Mouse (Mus musculus) kidney, postnatal 0 days (tissue): ENCODE data around the gene Slc44a2. TPM values are rescaled to one million over a fixed set of nuclear protein-coding genes. Genes with fewer than 3 reads are reported as not detected.
A peak's percentile ranks its signal among the peaks of the same experiment; 100 is the strongest.
"Not testable (repeated sequence)": the region's sequence is repeated elsewhere in the genome, so short reads cannot be mapped to it uniquely, and the experiment has no call there.

Source experiments
- ATAC-seq: fragments of 200-750 bp; cut with Nextera tagmentation; replicated peaks from 2 replicates; pipeline ENCODE4 v1.8.0; 2017; ENCODE audit warnings: low read depth, moderate number of reproducible peaks, moderate TSS enrichment, moderate library complexity; ENCODE audit not compliant: low FRiP score
- DNase-seq: peaks from one replicate; pipeline ENCODE4 v3.0.0-alpha.2; 2016; ENCODE audit warnings: low spot score
- H3K27ac ChIP-seq: fragments of 300-500 bp; sonication (generic); 2 replicates; pipeline ENCODE4 v1.5.1; 2014; ENCODE audit warnings: mild to moderate bottlenecking
- H3K27me3 ChIP-seq: fragments of 300-500 bp; sonication (generic); 2 replicates; pipeline ENCODE4 v1.6.1; 2014; ENCODE audit warnings: low read length, mixed read lengths; ENCODE audit not compliant: insufficient read depth
- H3K36me3 ChIP-seq: fragments of 300-500 bp; sonication (generic); 2 replicates; pipeline ENCODE4 v1.6.1; 2014; ENCODE audit warnings: low read length, mixed read lengths; ENCODE audit not compliant: insufficient read depth
- H3K4me1 ChIP-seq: fragments of 300-500 bp; sonication (generic); replicated peaks from 2 replicates; pipeline ENCODE4 v1.6.1; 2014; ENCODE audit warnings: antibody characterized with exemption, low read length, mixed read lengths; ENCODE audit not compliant: insufficient read depth
- H3K4me2 ChIP-seq: fragments of 300-500 bp; sonication (generic); 2 replicates; pipeline ENCODE4 v1.6.1; 2014; ENCODE audit warnings: mild to moderate bottlenecking, low read length, moderate library complexity, mixed read lengths
- H3K4me3 ChIP-seq: fragments of 300-500 bp; sonication (generic); replicated peaks from 2 replicates; pipeline ENCODE4 v1.5.1; 2014; ENCODE audit warnings: low read depth, low read length
- H3K9ac ChIP-seq: fragments of 300-500 bp; sonication (generic); 2 replicates; pipeline ENCODE4 v1.6.1; 2014; ENCODE audit warnings: low read depth, low read length
- H3K9me3 ChIP-seq: fragments of 300-500 bp; sonication (generic); replicated peaks from 2 replicates; pipeline ENCODE4 v1.6.1; 2016; ENCODE audit warnings: low read length, inconsistent platforms, mixed read lengths
- CTCF ChIP-seq: IDR thresholded peaks from 2 replicates; pipeline ENCODE4 v1.5.1; 2016; ENCODE audit warnings: antibody characterized with exemption, low read depth, mild to moderate bottlenecking, moderate library complexity
- WGBS: fragments of 180-500 bp; shearing (Covaris S2); extraction: QIAGEN DNeasy Blood & Tissue Kit; methylation state at CpG from one replicate; pipeline ENCODE4 v1.1.7; 2014; 5-methylcytosine and 5-hydroxymethylcytosine counted together
- polyA plus RNA-seq: library from polyadenylated mRNA; unstranded; fragments of >200 nt; fragmentation: Nextera tagmentation; extraction: Ambion mirVana; gene quantifications from 2 replicates; pipeline ENCODE4 v1.2.1, GENCODE M21; 2015

The Slc44a2 gene
- polyA plus RNA-seq, 1 experiment from 2014 or later: 76.5 TPM

- peak; percentile 37; the same call in 1 of the 2 replicates for TF ChIP-seq CTCF
- peak within 1 kb of the TSS; percentile 94 for H3K27ac ChIP-seq
- no peaks in the 10 kb centered on the region for H3K36me3 ChIP-seq
- peak within 1 kb of the TSS; percentile 79 for H3K4me2 ChIP-seq
- ATAC-seq (peak; percentile 65), DNase-seq (peak; percentile 100)
- no peaks in the 10 kb centered on the region for H3K27me3 ChIP-seq
- H3K9me3 ChIP-seq: no peaks in the 10 kb centered on the region
- peak within 1 kb of the TSS; percentile 76 for H3K9ac ChIP-seq
- peaks cover 22% of the 10 kb centered on the region for H3K4me1 ChIP-seq
- peak within 1 kb of the TSS; percentile 86 for H3K4me3 ChIP-seq
- under 1% methylated on average over 59 of the region's 59 CpGs for WGBS
Measured at GRCm38 (mm10) chr9:21287571-21288402, 32.7 kb upstream of the Slc44a2 start, which contains the start of gene Kri1. Kri1 (minus strand) TSS chr9:21287969.

- DNase-seq: peak; percentile 20
- no peak for ATAC-seq
- WGBS: 68% methylated on average over 13 of the region's 13 CpGs
Measured at GRCm38 (mm10) chr9:21288404-21289336, 31.8 kb upstream of the Slc44a2 start.

GRCm38 (mm10) chr9:21289337-21289671, 31.2 kb upstream of the Slc44a2 start:
- no peak for TF ChIP-seq CTCF
- Histone ChIP-seq H3K9me3 (no peaks in the 10 kb centered on the region), H3K9ac (no peak overlapping the region), H3K27me3 (no peaks in the 10 kb centered on the region), H3K27ac (no peak overlapping the region), H3K4me2 (peak overlapping the region; percentile 52), H3K4me3 (no peak overlapping the region), H3K36me3 (no peaks in the 10 kb centered on the region), H3K4me1 (peaks cover 22% of the 10 kb centered on the region)
- no peak for DNase-seq
- no peak for ATAC-seq
- WGBS: 84% methylated on average over 2 of the region's 2 CpGs

More at GRCm38 (mm10) chr9:21288404-21289336, 31.8 kb upstream of the Slc44a2 start:
- peaks cover 22% of the 10 kb centered on the region for H3K4me1 ChIP-seq
- H3K9ac ChIP-seq: peak overlapping the region; percentile 76; the same call in 1 of the 2 replicates
- peak overlapping the region; percentile 79 for H3K4me2 ChIP-seq
- no peaks in the 10 kb centered on the region for H3K27me3 ChIP-seq
- no peaks in the 10 kb centered on the region for H3K9me3 ChIP-seq
- no peaks in the 10 kb centered on the region for H3K36me3 ChIP-seq
- H3K4me3 ChIP-seq: peak overlapping the region; percentile 86
- peak overlapping the region; percentile 94 for H3K27ac ChIP-seq
- TF ChIP-seq CTCF: no peak

- Histone ChIP-seq H3K9ac (peak overlapping the region; percentile 46), H3K9me3 (no peaks in the 10 kb centered on the region), H3K27me3 (no peaks in the 10 kb centered on the region), H3K36me3 (no peaks in the 10 kb centered on the region), H3K27ac (peak overlapping the region; percentile 27), H3K4me2 (peak overlapping the region; percentile 52), H3K4me1 (peaks cover 22% of the 10 kb centered on the region), H3K4me3 (peak overlapping the region; percentile 48)
- WGBS: 1% methylated on average over 20 of the region's 20 CpGs
- ATAC-seq: no peak; the same call in 1 of the 2 replicates
- no peak for TF ChIP-seq CTCF
- DNase-seq: peak; percentile 56
Measured at GRCm38 (mm10) chr9:21290589-21290988, 29.9 kb upstream of the Slc44a2 start.

- H3K27ac ChIP-seq: peak within 1 kb of the TSS; percentile 73
- peak; percentile 97 for ATAC-seq
- peak; percentile 57 for TF ChIP-seq CTCF
- peaks cover 22% of the 10 kb centered on the region for H3K4me1 ChIP-seq
- no peaks in the 10 kb centered on the region for H3K36me3 ChIP-seq
- under 1% methylated on average over 42 of the region's 51 CpGs for WGBS
- H3K9me3 ChIP-seq: no peaks in the 10 kb centered on the region
- peak within 1 kb of the TSS; percentile 52 for H3K4me2 ChIP-seq
- no peaks in the 10 kb centered on the region for H3K27me3 ChIP-seq
- H3K9ac ChIP-seq: peak within 1 kb of the TSS; percentile 46
- peak within 1 kb of the TSS; percentile 48 for H3K4me3 ChIP-seq
- DNase-seq: peak; percentile 100
Measured at GRCm38 (mm10) chr9:21291022-21291787, 29.3 kb upstream of the Slc44a2 start, which contains the start of gene Cdkn2d. Cdkn2d (minus strand) TSS chr9:21291407.

GRCm38 (mm10) chr9:21291868-21292267, 28.6 kb upstream of the Slc44a2 start:
- Histone ChIP-seq H3K4me2 (peak overlapping the region; percentile 46), H3K27ac (peak overlapping the region; percentile 73), H3K4me3 (0 out of 2 replicates have a peak overlapping the region, but pooled peaks have one; percentile 14), H3K4me1 (peaks cover 20% of the 10 kb centered on the region)
- H3K27me3 ChIP-seq, H3K9ac ChIP-seq, ATAC-seq, DNase-seq, H3K9me3 ChIP-seq, H3K36me3 ChIP-seq: not testable (repeated sequence)
- 16% methylated on average over 7 of the region's 7 CpGs for WGBS
